9 mouse cellular contexts compared by ENCODE assay signal in genomic region chr2:74667842-74668357, GRCm38 (mm10). TPM values are rescaled to one million over a fixed set of nuclear protein-coding genes. Genes with fewer than 3 reads are reported as not detected.
DNase-seq lines count a peak whose midpoint lies in the region; ATAC-seq and TF ChIP-seq lines count a peak whose summit lies in the region.
"Had no signal": no experiment of that assay in that cellular context is flagged by ENCODE, and none has a peak within 500 bp of the region (broad histone marks: within the 10 kb centered on the region; RNA-seq: fewer than 3 reads in every experiment).

Hoxd13 (plus strand) TSS chr2:74668310.

- intact Hi-C loops in left cerebral cortex, postnatal 25 days (cut with DNase I) = loop anchor here (10.0 kb wide), 1 partner anchor 893 kb away; the partner anchor contains the start of gene Chn1

- H3K4me3 ChIP-seq in lung, embryonic 14.5 days (ENCODE audit: low read depth, low read length) = peak within 1 kb of the TSS; percentile 41
- H3K4me3 ChIP-seq in embryonic facial prominence, embryonic 15.5 days (replicated peaks) = peak within 1 kb of the TSS; percentile 38
- peak within 1 kb of the TSS; percentile 23 for H3K4me3 ChIP-seq in hindbrain, postnatal 0 days (ENCODE audit: low read length)
- H3K4me3 ChIP-seq in midbrain, postnatal 0 days (ENCODE audit: low read depth, low read length) = peak within 1 kb of the TSS; percentile 9; the same call in 1 of the 2 replicates

- H3K27ac ChIP-seq in lung, embryonic 14.5 days (ENCODE audit: low read depth) = no peak within 1 kb of the TSS
- no peak within 1 kb of the TSS for H3K27ac ChIP-seq in embryonic facial prominence, embryonic 15.5 days (replicated peaks)
- H3K27ac ChIP-seq in hindbrain, postnatal 0 days = no peak within 1 kb of the TSS
- no peak within 1 kb of the TSS for H3K27ac ChIP-seq in midbrain, postnatal 0 days (ENCODE audit: low read depth, low read length)

- H3K9me3 ChIP-seq in lung, embryonic 14.5 days (ENCODE audit: low read depth, low read length) = no peaks in the 10 kb centered on the region
- H3K9me3 ChIP-seq in embryonic facial prominence, embryonic 15.5 days (replicated peaks) = no peaks in the 10 kb centered on the region
- H3K9me3 ChIP-seq in hindbrain, postnatal 0 days (ENCODE audit: low read length) = no peaks in the 10 kb centered on the region
- H3K9me3 ChIP-seq in midbrain, postnatal 0 days (ENCODE audit: low read length) = no peaks in the 10 kb centered on the region

- DNase-seq in lung, embryonic 14.5 days = no peak
- no peak for DNase-seq in lung, postnatal 25 days (ENCODE audit: low spot score)
- DNase-seq in hindbrain, postnatal 0 days (ENCODE audit: low spot score) = no peak
- no peak for DNase-seq in midbrain, postnatal 0 days (ENCODE audit: low spot score)
- no peak for DNase-seq in left cerebral cortex, postnatal 25 days (ENCODE audit: low spot score in 2 of 2)
- no peak for DNase-seq in ovary, postnatal 36 days (ENCODE audit: low spot score)

- WGBS in lung, embryonic 14.5 days = under 1% methylated on average over 38 of the region's 51 CpGs
- under 1% methylated on average over 39 of the region's 51 CpGs for WGBS in embryonic facial prominence, embryonic 15.5 days
- under 1% methylated on average over 40 of the region's 51 CpGs for WGBS in hindbrain, postnatal 0 days
- under 1% methylated on average over 14 of the region's 51 CpGs for WGBS in midbrain, postnatal 0 days

- H3K4me2 ChIP-seq in lung, embryonic 14.5 days = peak within 1 kb of the TSS; percentile 75
- peak within 1 kb of the TSS; percentile 61 for H3K4me2 ChIP-seq in embryonic facial prominence, embryonic 15.5 days (replicated peaks)
- H3K4me2 ChIP-seq in hindbrain, postnatal 0 days (ENCODE audit: low read depth, low read length) = peak within 1 kb of the TSS; percentile 43
- H3K4me2 ChIP-seq in midbrain, postnatal 0 days (ENCODE audit: low read depth, low read length, poor library complexity, severe bottlenecking) = peak within 1 kb of the TSS; percentile 26

- no peak within 1 kb of the TSS; the same call in 1 of the 2 replicates for H3K9ac ChIP-seq in lung, embryonic 14.5 days
- no peak within 1 kb of the TSS for H3K9ac ChIP-seq in embryonic facial prominence, embryonic 15.5 days
- no peak within 1 kb of the TSS for H3K9ac ChIP-seq in hindbrain, postnatal 0 days (replicated peaks; ENCODE audit: low read length)
- no peak within 1 kb of the TSS for H3K9ac ChIP-seq in midbrain, postnatal 0 days (replicated peaks; ENCODE audit: low read length, poor library complexity, severe bottlenecking)

- peak; percentile 67; the same call in 1 of the 2 replicates for ATAC-seq in lung, embryonic 14.5 days (ENCODE audit: insufficient read depth)
- ATAC-seq in embryonic facial prominence, embryonic 15.5 days (ENCODE audit: insufficient number of reproducible peaks, low FRiP score, low TSS enrichment, low read depth) = peak; percentile 59
- peak; percentile 39; the same call in 1 of the 2 replicates for ATAC-seq in hindbrain, postnatal 0 days
- ATAC-seq in midbrain, postnatal 0 days (ENCODE audit: low FRiP score) = no peak
- no peak for ATAC-seq in megakaryocyte progenitor cell, adult 5-6 weeks (replicated peaks; ENCODE audit: poor library complexity)

- H3K4me1 ChIP-seq in lung, embryonic 14.5 days (ENCODE audit: insufficient read depth) = no peaks in the 10 kb centered on the region
- H3K4me1 ChIP-seq in embryonic facial prominence, embryonic 15.5 days = peaks cover 18% of the 10 kb centered on the region
- H3K4me1 ChIP-seq in hindbrain, postnatal 0 days (ENCODE audit: insufficient read depth, low read length) = no peaks in the 10 kb centered on the region
- H3K4me1 ChIP-seq in midbrain, postnatal 0 days (ENCODE audit: insufficient read depth, low read length) = peaks cover 3% of the 10 kb centered on the region; the same call in 1 of the 2 replicates

- H3K27me3 ChIP-seq in lung, embryonic 14.5 days (ENCODE audit: insufficient read depth, low read length) = peaks cover 99% of the 10 kb centered on the region
- H3K27me3 ChIP-seq in embryonic facial prominence, embryonic 15.5 days = peaks cover 94% of the 10 kb centered on the region
- H3K27me3 ChIP-seq in hindbrain, postnatal 0 days (ENCODE audit: insufficient read depth, low read length) = peaks cover 92% of the 10 kb centered on the region
- H3K27me3 ChIP-seq in midbrain, postnatal 0 days (ENCODE audit: insufficient read depth, low read length) = peaks cover 89% of the 10 kb centered on the region

- H3K36me3 ChIP-seq in lung, embryonic 14.5 days (ENCODE audit: insufficient read depth) = no peaks in the 10 kb centered on the region
- no peaks in the 10 kb centered on the region for H3K36me3 ChIP-seq in embryonic facial prominence, embryonic 15.5 days
- no peaks in the 10 kb centered on the region for H3K36me3 ChIP-seq in hindbrain, postnatal 0 days (ENCODE audit: insufficient read depth, low read length)
- H3K36me3 ChIP-seq in midbrain, postnatal 0 days (ENCODE audit: insufficient read depth, low read length) = no peaks in the 10 kb centered on the region

- no peak for TF ChIP-seq CTCF in lung, embryonic 14.5 days (IDR thresholded peaks at IDR 0.05; ENCODE audit: low read depth)
- TF ChIP-seq CTCF in hindbrain, postnatal 0 days (IDR thresholded peaks at IDR 0.05; ENCODE audit: low read depth) = no peak
- TF ChIP-seq CTCF in midbrain, postnatal 0 days (IDR thresholded peaks at IDR 0.05) = no peak

RNA-seq across cellular contexts. Expression of gene Hoxd13, which starts in this region (rescaled TPM):
- polyA plus RNA-seq in lung, embryonic 14.5 days (2014; fragmentation: Nextera tagmentation; extraction: Ambion mirVana) = not detected in 2 replicates
- not detected in 2 replicates for polyA plus RNA-seq in embryonic facial prominence, embryonic 15.5 days (2015; fragmentation: Nextera tagmentation; extraction: Ambion mirVana)
- total RNA-seq in hindbrain, postnatal 0 days (2014; rRNA removed) = 0.21 TPM in 1 of 2 replicates, not detected in the other
- polyA plus RNA-seq in hindbrain, postnatal 0 days (2015; fragmentation: Nextera tagmentation; extraction: Ambion mirVana) = 0.09 TPM in 1 of 2 replicates, not detected in the other
- 0.19 TPM in 1 of 2 replicates, not detected in the other for total RNA-seq in midbrain, postnatal 0 days (2014; rRNA removed)
- polyA plus RNA-seq in midbrain, postnatal 0 days (2015; fragmentation: Nextera tagmentation; extraction: Ambion mirVana) = not detected in 2 replicates
- not detected in 2 replicates for total RNA-seq in megakaryocyte progenitor cell, adult 5-6 weeks (2015)
- not detected in 2 replicates for total RNA-seq in megakaryocyte progenitor cell, adult 5-6 weeks (2017)
- not detected for total RNA-seq in left cerebral cortex, postnatal 25 days (2021)
- total RNA-seq: liver, adult 2 months had no signal
- polyA plus RNA-seq: liver, adult 2 months had no signal

Comparison
In these comparisons a context has a peak if more than half of its experiments do, and no peak if none do; other contexts are left out.
1. Peak in ATAC-seq, H3K4me3 ChIP-seq and H3K4me2 ChIP-seq in lung, embryonic 14.5 days; RNA of the gene not detected or under 1 TPM.
2. Peak in ATAC-seq, H3K4me3 ChIP-seq and H3K4me2 ChIP-seq in embryonic facial prominence, embryonic 15.5 days; RNA of the gene not detected or under 1 TPM.
3. Peak in ATAC-seq, H3K4me3 ChIP-seq and H3K4me2 ChIP-seq in hindbrain, postnatal 0 days; RNA of the gene not detected or under 1 TPM.